Mouse (Mus musculus) urinary bladder, postnatal 10 days (tissue): ENCODE data around the gene Ankrd55.
"Not testable (repeated sequence)": the region's sequence is repeated elsewhere in the genome, so short reads cannot be mapped to it uniquely, and the experiment has no call there.

ENCODE experiments used
- DNase-seq: peaks from one replicate; pipeline ENCODE4 v3.0.0; 2022; ENCODE audit warnings: low spot score

Gene Ankrd55

DNA sequence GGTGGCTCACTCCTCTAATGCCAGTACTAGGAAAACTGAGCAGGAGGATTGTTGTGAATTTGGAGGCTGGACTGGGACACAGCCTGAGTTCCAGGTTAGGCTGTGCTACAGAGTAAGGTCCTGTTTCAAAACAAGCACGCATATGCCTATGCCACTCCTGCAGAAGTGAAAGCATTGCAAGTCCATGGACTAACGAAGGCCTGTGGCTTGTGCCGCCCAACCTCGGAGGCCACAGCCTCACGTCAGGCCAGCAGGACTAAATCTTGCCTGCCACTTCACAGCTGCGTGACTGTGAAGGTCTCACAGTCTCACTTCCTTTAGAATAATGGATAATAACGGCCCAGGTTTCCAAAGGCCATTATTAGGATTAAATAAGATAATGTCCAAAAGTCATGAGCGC lies 125.4 kb downstream of the Ankrd55 start:
- no peak for DNase-seq

DNA sequence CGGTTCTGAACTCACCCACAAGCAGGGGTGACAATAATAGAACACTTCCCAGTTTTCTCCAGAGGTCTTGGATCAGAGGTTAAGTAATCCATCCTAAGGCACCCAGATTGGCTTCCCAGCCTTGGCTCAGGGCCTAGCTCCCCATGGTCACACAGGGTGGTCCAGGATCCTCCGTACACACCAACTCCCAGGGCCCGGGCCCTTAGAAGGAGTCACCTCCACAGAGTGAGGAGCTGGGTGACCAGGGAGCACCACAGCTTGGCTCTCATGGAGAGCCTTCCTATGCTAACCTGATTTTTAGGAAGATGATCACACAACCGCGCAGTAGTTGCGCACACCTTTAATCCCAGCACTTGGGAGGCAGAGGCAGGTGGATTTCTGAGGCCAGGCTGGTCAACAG lies 127.6 kb downstream of the Ankrd55 start:
- no peak for DNase-seq

DNA sequence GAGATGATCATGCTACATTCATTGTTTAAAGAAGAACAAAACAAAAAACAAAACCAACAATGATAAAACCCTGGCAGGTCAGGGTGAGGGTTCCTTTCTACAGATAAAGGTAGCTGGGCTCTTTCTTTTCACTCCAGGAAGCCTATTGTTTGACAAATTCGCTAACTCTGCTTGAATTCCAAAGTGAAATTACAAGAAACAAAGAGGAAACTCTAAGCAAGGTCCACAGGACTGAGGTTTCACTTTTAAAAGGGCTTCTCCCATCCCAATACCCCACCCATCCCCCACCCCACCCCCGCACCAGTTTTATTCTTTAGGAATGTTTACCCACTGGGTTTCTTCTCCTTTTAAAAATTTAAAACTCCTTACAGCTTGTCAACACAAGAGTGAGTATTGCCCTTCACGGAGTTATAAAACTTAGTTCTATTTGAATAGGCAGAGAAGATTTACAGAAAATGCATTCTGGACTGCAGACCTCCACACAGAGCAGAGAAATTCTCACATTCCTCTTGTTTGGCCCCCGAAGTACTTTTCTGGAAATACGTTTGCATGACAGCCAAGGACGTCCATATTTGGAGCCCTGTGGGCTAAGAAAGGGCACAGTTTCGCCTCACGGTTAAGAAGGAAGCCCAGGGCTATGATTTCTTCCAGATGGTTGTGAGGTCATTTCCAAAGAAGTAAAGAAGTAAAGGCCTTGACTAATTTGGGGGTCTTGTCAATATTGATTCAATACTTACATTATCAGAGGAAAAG lies 128.3 kb downstream of the Ankrd55 start:
- no peak for DNase-seq

DNA sequence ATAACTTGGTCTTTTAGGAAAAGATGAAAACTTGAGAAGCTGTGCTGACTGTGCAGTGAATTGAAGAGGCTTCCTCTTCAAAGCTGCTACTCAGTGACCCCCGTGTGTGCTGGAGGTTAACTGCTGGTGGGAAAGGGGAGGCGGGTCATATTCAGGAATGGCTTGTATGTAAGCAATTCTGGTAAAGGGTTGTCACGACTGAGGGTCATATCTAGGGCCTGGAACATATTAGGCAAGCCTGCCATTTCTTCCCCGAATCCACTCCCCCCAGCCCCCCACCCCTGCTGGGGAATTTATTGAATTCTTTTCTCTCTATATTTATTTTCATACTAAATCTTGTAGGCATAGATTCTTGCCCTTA lies 128.9 kb downstream of the Ankrd55 start:
- DNase-seq = no peak

DNA sequence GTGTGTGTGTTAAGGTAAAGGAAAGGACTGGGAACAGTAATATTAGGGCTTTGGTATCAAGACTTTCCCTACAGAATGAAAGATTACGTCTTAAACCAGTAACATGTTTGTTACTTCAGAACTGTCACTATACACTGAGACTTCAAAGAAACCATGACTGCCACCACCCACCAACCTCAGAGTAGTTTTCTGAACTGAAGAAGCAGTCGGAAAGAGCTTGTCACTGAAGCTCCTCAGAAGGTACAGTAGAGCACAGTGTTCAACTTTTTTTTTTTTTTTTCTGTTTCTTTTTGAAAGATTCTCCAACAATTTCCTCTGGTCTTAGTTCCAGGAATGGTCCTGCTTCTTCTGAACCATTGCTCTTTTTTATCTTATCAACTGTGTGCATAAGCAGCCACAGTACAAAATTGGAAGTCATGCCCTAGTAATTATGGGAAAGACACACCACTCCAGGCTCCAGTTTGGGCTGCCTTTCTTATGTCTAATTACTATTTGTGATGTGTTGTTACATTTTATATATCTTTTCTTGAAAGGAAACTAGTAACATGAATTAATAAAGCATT lies 129.7 kb downstream of the Ankrd55 start:
- no peak for DNase-seq

DNA sequence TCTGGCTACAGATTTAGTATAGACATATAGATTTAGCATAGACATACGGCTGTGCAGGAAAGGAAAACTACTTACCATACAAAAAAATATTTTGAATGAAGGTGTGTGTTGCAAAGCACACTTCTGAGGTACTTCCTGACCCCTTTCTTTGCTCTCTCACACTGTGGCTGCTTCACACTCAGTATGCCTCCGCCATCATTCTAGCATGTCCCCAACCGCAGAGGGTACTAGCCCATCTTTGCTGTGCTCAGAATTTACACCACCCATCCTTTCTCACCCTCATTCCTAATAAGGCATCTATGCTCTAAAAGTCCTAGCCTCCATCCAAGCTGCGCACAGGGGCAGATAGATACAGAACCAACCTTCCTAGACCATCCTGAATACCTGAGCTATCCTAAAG lies 130.3 kb downstream of the Ankrd55 start:
- no peak for DNase-seq

DNA sequence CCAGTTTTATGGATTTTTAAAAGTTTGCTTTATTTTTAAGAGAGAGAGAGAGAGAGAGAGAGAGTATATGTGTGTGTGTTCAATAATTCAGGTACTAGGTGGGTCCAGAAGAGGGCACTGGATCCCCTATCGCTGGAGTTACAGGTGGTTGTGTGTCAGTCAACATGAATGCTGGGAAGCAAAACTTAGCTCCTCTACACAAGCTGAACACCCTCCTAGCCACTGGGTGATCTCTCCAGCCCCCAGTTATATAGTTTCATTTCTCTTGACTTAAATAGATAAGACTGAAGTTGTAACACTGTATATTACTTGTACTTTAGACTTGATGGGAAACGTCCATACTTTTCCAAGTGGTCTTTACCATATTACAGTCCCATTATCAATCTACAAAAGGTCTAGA lies 136.0 kb downstream of the Ankrd55 start:
- no peak for DNase-seq

DNA sequence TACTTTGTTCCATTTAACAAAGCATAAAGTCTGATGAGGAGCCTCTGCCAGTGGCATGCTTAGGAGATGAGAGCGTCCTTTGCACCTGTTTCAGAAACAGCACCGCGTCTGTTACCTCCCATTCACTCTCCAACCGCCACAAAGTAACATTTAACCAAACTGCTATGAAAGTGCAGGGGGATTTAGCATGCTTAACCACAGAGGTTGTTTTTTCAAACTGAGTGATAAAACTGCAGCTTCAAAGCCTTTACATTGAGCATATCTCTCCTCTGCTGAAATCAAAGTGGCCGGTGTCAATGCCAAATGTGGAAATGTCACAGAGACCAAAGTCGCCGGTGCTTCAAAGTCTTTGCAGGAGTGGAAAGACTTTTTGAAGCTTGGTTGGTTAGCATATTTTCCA lies 136.4 kb downstream of the Ankrd55 start:
- no peak for DNase-seq

DNA sequence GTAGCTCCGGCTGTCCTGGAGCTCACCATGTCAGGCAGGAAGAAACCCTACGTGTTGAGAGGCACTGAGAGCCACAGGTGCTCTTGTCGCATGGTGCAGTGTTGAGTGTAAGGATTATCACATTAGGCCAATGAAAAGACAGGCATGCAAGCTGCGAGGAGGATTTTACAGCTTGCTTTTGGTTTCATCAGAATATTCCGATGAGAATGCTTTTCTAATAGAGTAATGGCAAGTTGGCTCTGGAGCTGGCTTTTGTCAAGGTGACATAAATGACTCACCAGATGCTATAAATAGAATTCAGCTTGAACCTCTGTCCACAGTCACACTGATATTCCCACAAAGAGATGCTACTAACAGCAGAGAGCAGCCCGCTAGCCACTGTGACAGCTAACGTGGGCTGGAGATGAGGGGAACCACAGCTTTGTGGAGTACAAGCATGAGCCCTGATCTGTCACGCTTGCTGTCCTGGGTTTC lies 137.0 kb downstream of the Ankrd55 start:
- DNase-seq = no peak

DNA sequence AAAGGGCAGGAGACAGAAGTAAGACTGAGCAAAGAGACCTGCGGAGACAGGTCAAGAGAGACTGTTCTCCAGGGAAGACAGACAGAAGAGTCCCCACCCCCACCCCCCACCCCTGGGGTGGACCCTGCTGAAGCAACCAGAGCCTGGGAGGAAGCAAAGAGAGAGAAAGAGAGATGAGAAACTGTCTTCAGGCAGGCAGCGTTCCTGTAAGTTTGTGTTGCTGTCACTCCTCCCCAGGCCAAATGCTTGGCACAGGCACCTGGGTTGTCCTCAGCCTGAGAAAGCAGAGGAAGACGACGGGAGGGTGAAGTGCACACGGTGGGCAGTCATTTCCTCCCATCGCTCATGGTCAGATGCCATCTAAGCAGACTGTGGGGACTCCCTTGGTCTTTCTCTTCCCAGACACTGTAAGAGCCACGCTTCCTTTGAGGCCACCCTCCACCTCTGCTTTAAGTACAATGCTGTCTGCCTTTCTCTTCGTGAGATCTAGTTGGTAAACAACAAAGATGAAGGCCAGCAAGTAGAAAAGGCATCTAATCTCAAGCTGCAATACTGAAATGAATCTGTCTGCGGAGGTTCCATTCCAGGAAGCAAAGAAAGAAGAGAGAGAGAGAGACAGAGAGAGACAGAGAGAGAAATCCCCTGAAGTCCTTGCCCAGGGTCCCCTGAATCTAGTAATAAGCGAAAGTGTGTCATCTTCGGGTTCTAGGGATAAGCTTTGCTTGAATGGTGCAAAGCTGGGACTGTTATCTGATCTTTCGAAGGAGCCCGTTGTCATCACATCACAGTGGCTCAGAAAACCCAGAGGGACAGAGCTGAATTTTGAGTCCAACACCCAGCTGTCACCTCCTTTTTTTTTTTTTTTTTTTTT lies 138.2 kb downstream of the Ankrd55 start:
- DNase-seq = no peak

DNA sequence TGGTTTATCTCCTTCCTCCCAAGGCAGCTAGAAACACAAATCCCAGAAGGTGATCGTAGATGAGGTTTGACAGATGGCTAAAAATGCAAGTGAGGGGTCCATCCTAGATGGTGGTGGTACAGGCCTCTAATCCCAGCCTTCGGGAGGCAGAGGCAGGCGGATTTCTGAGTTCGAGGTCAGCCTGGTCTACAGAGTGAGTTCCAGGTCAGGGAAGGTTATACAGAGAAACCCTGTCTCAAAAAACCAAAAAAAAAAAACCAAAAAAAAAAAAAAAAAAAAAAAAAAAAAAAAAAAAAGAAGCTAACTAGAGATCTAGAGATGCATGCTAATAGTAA lies 138.9 kb downstream of the Ankrd55 start:
- DNase-seq = not testable (repeated sequence)

DNA sequence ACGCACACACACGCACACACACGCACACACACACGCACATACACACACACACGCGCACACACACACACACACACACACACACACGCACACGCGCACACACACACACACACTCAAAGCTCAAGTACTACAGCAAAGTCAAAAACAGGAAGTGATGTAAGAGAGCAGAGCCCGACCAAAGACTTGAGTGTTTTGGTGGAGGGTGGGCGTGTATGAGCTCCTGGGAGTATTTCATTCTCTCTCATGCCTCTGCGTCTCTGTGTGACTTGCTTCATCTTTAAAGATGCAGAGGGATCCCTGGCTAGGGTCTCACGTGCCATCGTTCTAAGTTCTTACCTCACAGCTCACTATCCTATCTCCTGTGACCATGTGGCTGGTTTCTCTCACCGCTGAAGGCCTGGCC lies 139.3 kb downstream of the Ankrd55 start:
- DNase-seq = no peak

DNA sequence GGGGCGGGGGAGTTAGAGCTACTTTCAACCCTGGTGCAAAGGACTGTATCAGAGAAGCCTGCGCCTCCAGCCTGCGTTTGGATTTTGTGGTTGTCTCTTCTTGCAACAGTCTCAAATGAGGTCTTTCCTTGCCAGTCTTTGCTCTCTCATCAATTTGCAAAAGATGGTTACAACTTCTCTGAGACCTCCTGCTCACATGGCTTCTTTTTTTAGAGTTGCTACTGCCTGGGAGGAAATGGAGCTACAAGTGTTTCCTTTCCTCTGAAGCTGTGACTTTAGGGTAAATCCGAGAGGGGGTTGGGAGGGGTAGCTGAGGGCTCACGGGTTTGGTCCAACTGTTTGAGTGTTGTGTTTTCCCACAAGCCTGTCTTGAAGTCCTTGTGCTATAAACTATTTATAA lies 145.0 kb downstream of the Ankrd55 start:
- DNase-seq = no peak
